Mouse (Mus musculus): ENCODE results near the gene Abtb2. TPM values are rescaled to one million over a fixed set of nuclear protein-coding genes. Genes with fewer than 3 reads are reported as not detected.

Gene Abtb2
- polyA plus RNA-seq, 1 experiment from 2014 or later = 20.2 TPM

- Histone ChIP-seq H3K4me1 (replicated peaks) (peaks cover 34% of the 10 kb centered on the region), H3K27me3 (no peaks in the 10 kb centered on the region), H3K4me2 (no peak overlapping the region), H3K9ac (no peak overlapping the region), H3K27ac (no peak overlapping the region), H3K4me3 (no peak overlapping the region), H3K36me3 (no peaks in the 10 kb centered on the region), H3K9me3 (replicated peaks) (no peaks in the 10 kb centered on the region)
- WGBS = 77% methylated on average over 9 of the region's 9 CpGs
- no peak for ATAC-seq (replicated peaks; ENCODE audit: insufficient number of reproducible peaks, insufficient read depth, low FRiP score, low read depth)
Measured at GRCm38 (mm10) chr2:103680364-103681110, 114.4 kb downstream of the Abtb2 start.

DNA sequence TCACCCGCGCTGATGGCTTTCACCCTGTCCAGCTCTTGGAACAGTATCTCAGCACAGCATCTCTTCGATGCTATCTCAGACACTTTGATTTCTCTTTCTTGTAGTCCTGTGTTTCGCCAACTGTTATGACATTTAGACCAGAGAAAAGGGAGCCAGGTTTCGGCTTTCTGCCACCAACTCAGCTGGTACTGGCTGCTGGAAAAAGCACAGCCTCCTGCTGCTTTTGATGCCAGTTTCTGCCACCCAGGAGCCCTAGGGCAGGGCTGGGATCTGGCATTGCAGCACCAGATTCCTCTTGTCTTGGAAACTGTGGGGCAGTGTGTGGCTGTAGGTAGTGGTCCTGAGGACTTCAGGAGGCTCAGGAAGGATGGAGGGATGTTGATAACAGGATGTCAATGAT is 115.0 kb downstream of the Abtb2 start:
- no peaks in the 10 kb centered on the region for H3K27me3 ChIP-seq
- peaks cover 35% of the 10 kb centered on the region for H3K4me1 ChIP-seq (replicated peaks)
- H3K9me3 ChIP-seq (replicated peaks) = no peaks in the 10 kb centered on the region
- H3K27ac ChIP-seq = no peak overlapping the region
- H3K9ac ChIP-seq = no peak overlapping the region
- 70% methylated on average over 5 of the region's 5 CpGs for WGBS
- no peak overlapping the region for H3K4me2 ChIP-seq
- no peak overlapping the region for H3K4me3 ChIP-seq
- no peaks in the 10 kb centered on the region for H3K36me3 ChIP-seq
- ATAC-seq (replicated peaks; ENCODE audit: insufficient number of reproducible peaks, insufficient read depth, low FRiP score, low read depth) = no peak

DNA sequence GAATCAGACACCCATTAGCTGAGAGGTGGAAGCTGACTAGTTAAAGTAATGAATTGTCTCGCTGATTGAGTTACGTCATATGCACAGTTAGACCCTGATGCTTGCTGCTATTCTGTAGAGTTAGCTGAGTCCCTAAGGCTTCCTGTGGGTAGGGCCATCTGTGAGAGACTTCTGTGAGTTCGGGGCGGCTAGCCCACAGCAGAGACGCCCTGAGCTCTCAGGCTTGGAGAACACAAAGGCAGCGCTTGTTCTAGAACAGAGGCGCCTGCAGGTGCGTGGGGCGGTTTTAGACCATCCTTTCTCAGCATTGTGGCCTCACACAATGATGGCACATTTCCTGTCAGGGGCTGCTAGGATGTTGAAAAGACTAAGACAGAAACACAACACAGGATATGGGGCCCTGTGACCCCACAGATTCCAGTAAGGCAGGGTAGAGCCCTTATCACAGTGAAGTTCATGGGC is 116.2 kb downstream of the Abtb2 start:
- no peaks in the 10 kb centered on the region for H3K36me3 ChIP-seq
- peaks cover 35% of the 10 kb centered on the region for H3K4me1 ChIP-seq (replicated peaks)
- no peak overlapping the region for H3K4me3 ChIP-seq
- peak; percentile 46; the same call in 1 of the 2 replicates for ATAC-seq (replicated peaks; ENCODE audit: insufficient number of reproducible peaks, insufficient read depth, low FRiP score, low read depth)
- H3K9me3 ChIP-seq (replicated peaks) = no peaks in the 10 kb centered on the region
- no peak overlapping the region for H3K4me2 ChIP-seq
- peak overlapping the region; percentile 70 for H3K27ac ChIP-seq
- 67% methylated on average over 9 of the region's 9 CpGs for WGBS
- no peak overlapping the region for H3K9ac ChIP-seq
- H3K27me3 ChIP-seq = no peaks in the 10 kb centered on the region

GRCm38 (mm10) chr2:103682927-103683442 is 116.9 kb downstream of the Abtb2 start:
- H3K4me1 ChIP-seq (replicated peaks) = peaks cover 29% of the 10 kb centered on the region
- no peak overlapping the region for H3K4me3 ChIP-seq
- no peak overlapping the region for H3K4me2 ChIP-seq
- 80% methylated on average over 9 of the region's 9 CpGs for WGBS
- no peaks in the 10 kb centered on the region for H3K9me3 ChIP-seq (replicated peaks)
- H3K9ac ChIP-seq = no peak overlapping the region; the same call in 1 of the 2 replicates
- H3K27me3 ChIP-seq = no peaks in the 10 kb centered on the region
- H3K27ac ChIP-seq = peak overlapping the region; percentile 70
- ATAC-seq (replicated peaks; ENCODE audit: insufficient number of reproducible peaks, insufficient read depth, low FRiP score, low read depth) = no peak; the same call in 1 of the 2 replicates
- H3K36me3 ChIP-seq = no peaks in the 10 kb centered on the region

- Histone ChIP-seq H3K9me3 (replicated peaks) (no peaks in the 10 kb centered on the region), H3K4me1 (replicated peaks) (peaks cover 28% of the 10 kb centered on the region), H3K27ac (peak overlapping the region; percentile 58; the same call in 1 of the 2 replicates), H3K4me3 (no peak overlapping the region), H3K36me3 (no peaks in the 10 kb centered on the region), H3K9ac (no peak overlapping the region), H3K27me3 (no peaks in the 10 kb centered on the region), H3K4me2 (no peak overlapping the region)
- 85% methylated on average over 2 of the region's 2 CpGs for WGBS
- no peak for ATAC-seq (replicated peaks; ENCODE audit: insufficient number of reproducible peaks, insufficient read depth, low FRiP score, low read depth)
Measured at GRCm38 (mm10) chr2:103684431-103684830, 118.3 kb downstream of the Abtb2 start.

DNA sequence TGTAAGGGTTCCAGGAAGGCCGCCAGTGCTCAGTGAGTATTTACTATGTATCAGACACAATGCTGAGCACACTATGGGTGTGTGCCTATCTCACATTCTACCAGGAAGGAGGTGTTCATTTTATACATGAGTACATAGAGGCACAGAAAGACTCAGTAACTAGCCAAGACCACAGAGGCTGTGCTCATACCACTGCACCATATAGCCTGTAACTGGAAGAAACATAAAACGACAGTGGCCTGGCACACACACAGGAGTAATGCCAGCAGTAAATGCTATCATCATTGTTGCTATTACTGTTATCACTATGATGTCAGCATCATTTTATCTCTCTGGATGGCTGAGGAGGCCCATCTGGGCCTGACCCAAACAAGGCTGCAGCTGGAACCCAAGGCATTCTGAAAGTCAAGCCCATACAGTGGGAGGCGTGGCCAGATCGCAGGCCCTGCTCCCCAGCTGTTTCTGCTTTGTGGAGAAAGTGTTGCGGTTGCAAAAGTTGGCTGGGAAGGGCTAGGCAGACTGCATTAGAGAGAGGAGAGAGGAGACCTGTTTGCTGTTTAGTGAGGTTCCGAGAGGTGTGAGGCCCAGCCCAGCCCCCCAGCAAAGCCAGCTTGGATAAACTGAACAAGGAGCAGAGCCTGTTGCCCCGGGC is 118.9 kb downstream of the Abtb2 start:
- peak overlapping the region; percentile 58; the same call in 1 of the 2 replicates for H3K27ac ChIP-seq
- no peaks in the 10 kb centered on the region for H3K9me3 ChIP-seq (replicated peaks)
- peak; percentile 65 for ATAC-seq (replicated peaks; ENCODE audit: insufficient number of reproducible peaks, insufficient read depth, low FRiP score, low read depth)
- H3K4me2 ChIP-seq = no peak overlapping the region
- H3K27me3 ChIP-seq = no peaks in the 10 kb centered on the region
- H3K36me3 ChIP-seq = no peaks in the 10 kb centered on the region
- 44% methylated on average over 7 of the region's 7 CpGs for WGBS
- H3K4me1 ChIP-seq (replicated peaks) = peaks cover 32% of the 10 kb centered on the region
- no peak overlapping the region for H3K4me3 ChIP-seq
- no peak overlapping the region for H3K9ac ChIP-seq

DNA sequence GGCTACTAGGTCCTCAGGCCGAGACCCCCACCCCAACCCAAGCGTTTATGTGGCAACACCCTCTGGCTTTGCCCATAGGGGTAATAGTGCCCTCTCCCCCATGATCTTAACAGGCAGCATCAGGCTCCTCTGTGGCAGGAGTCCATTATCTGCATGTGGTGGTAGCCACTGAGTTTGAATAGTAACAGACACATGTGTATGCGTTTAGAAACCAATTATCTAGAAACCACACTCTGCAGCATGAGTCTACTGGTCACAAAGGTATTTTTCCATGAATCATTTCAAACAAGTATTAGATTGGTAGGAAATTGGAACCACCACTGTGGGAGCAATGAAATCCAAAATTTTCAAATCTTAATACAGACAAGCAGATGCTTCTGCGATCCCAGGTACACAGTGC is 119.5 kb downstream of the Abtb2 start:
- Histone ChIP-seq H3K4me2 (no peak overlapping the region), H3K36me3 (no peaks in the 10 kb centered on the region), H3K27ac (peak overlapping the region; percentile 18; the same call in 1 of the 2 replicates), H3K4me1 (replicated peaks) (peaks cover 37% of the 10 kb centered on the region), H3K9ac (no peak overlapping the region), H3K4me3 (no peak overlapping the region), H3K27me3 (no peaks in the 10 kb centered on the region), H3K9me3 (replicated peaks) (no peaks in the 10 kb centered on the region)
- WGBS = 78% methylated on average over 4 of the region's 4 CpGs
- no peak for ATAC-seq (replicated peaks; ENCODE audit: insufficient number of reproducible peaks, insufficient read depth, low FRiP score, low read depth)

DNA sequence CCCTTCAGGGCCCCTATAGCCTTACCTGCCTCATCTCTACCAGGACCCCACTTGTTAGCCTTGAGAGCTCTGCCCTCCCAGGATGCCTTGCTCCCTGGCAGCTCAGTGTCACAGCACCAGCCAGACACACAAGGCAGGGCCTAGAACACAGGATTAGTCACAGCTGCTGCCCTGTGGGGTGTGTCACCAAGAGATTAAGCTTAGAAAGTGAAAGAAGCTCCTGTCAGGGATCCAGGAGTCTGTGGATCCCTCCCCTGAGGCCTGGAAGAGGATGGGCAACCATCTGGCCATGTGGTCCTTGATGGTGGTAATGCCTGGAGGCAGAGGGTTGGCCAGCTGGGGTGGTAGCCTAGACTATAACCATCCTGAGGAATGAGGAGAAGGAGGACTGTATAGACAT is 121.0 kb downstream of the Abtb2 start:
- Histone ChIP-seq H3K4me1 (replicated peaks) (peaks cover 45% of the 10 kb centered on the region), H3K9me3 (replicated peaks) (no peaks in the 10 kb centered on the region), H3K4me2 (no peak overlapping the region), H3K4me3 (no peak overlapping the region), H3K27ac (no peak overlapping the region), H3K36me3 (no peaks in the 10 kb centered on the region), H3K27me3 (no peaks in the 10 kb centered on the region), H3K9ac (no peak overlapping the region)
- ATAC-seq (replicated peaks; ENCODE audit: insufficient number of reproducible peaks, insufficient read depth, low FRiP score, low read depth) = no peak

GRCm38 (mm10) chr2:103687888-103688287 is 121.8 kb downstream of the Abtb2 start:
- Histone ChIP-seq H3K9ac (no peak overlapping the region), H3K4me2 (no peak overlapping the region), H3K4me3 (no peak overlapping the region), H3K4me1 (replicated peaks) (peaks cover 38% of the 10 kb centered on the region), H3K9me3 (replicated peaks) (no peaks in the 10 kb centered on the region), H3K27ac (no peak overlapping the region), H3K36me3 (no peaks in the 10 kb centered on the region), H3K27me3 (no peaks in the 10 kb centered on the region)
- ATAC-seq (replicated peaks; ENCODE audit: insufficient number of reproducible peaks, insufficient read depth, low FRiP score, low read depth) = no peak

- ATAC-seq (replicated peaks; ENCODE audit: insufficient number of reproducible peaks, insufficient read depth, low FRiP score, low read depth) = peak; percentile 50
- no peaks in the 10 kb centered on the region for H3K27me3 ChIP-seq
- no peaks in the 10 kb centered on the region for H3K36me3 ChIP-seq
- no peaks in the 10 kb centered on the region for H3K9me3 ChIP-seq (replicated peaks)
- no peak overlapping the region for H3K4me3 ChIP-seq
- WGBS = 37% methylated on average over 6 of the region's 6 CpGs
- no peak overlapping the region for H3K4me2 ChIP-seq
- H3K9ac ChIP-seq = no peak overlapping the region
- H3K4me1 ChIP-seq (replicated peaks) = peaks cover 26% of the 10 kb centered on the region
- peak overlapping the region; percentile 2 for H3K27ac ChIP-seq
Measured at GRCm38 (mm10) chr2:103690425-103690824, 124.3 kb downstream of the Abtb2 start.

DNA sequence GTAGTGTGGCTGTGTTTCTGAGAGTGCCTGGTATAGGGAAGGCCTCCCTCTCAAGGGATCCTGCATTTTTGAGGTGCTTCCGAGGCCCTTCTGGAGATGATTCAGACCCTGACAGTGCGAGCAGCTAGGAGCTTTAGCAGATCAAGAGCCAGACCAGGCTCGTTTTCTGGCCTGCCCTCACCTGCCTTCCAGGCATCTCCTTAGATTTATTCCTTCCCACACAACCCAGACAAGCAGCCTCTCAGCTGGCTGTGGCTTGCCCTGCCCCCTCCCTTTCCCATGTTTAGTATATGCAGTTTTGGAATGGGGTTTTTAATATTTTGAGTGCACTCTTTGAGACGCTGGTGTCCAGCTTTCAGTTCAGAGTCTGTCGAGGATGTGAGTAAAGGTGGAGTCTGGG is 124.7 kb downstream of the Abtb2 start:
- Histone ChIP-seq H3K27ac (peak overlapping the region; percentile 2), H3K9me3 (replicated peaks) (no peaks in the 10 kb centered on the region), H3K4me2 (no peak overlapping the region), H3K4me3 (no peak overlapping the region), H3K4me1 (replicated peaks) (peaks cover 24% of the 10 kb centered on the region), H3K36me3 (no peaks in the 10 kb centered on the region), H3K9ac (no peak overlapping the region), H3K27me3 (no peaks in the 10 kb centered on the region)
- ATAC-seq (replicated peaks; ENCODE audit: insufficient number of reproducible peaks, insufficient read depth, low FRiP score, low read depth) = no peak
- WGBS = 59% methylated on average over 5 of the region's 5 CpGs

All from heart, embryonic 15.5 days (tissue).